Mouse (Mus musculus): ENCODE measurements around the gene Camta2. TPM values are rescaled to one million over a fixed set of nuclear protein-coding genes. Genes with fewer than 3 reads are reported as not detected.

The Camta2 gene
- polyA plus RNA-seq (2012; rRNA removed), result 2.7 and 3.1 TPM in 2 replicates
- polyA plus RNA-seq (2014; fragmentation: Nextera tagmentation; extraction: Ambion mirVana), result 2.1 and 2.5 TPM in 2 replicates

- no peaks in the 10 kb centered on the region; the same call in 1 of the 2 replicates for H3K27me3 ChIP-seq (ENCODE audit: control insufficient read depth, insufficient read depth, low read length)
- no peaks in the 10 kb centered on the region for H3K9me3 ChIP-seq (ENCODE audit: control insufficient read depth, low read length)
- under 1% methylated on average over 48 of the region's 55 CpGs for WGBS (ENCODE audit: insufficient replicate concordance)
- H3K4me1 ChIP-seq (replicated peaks; ENCODE audit: control insufficient read depth in 2 of 2, insufficient read depth in 2 of 2, low read length in 1 of 2), result peaks cover 0 to 9% of the 10 kb centered on the region in 2 experiments; a peak in 3 of 4 replicates
- H3K9ac ChIP-seq (replicated peaks), result peak within 1 kb of the TSS; percentile 69
- no peak for DNase-seq (ENCODE audit: low read depth in 3 of 3, low spot score in 3 of 3)
- H3K27ac ChIP-seq, result no peak within 1 kb of the TSS
- H3K36me3 ChIP-seq (replicated peaks; ENCODE audit: control insufficient read depth, insufficient read depth, low read depth), result no peaks in the 10 kb centered on the region
- peak; percentile 73 for ATAC-seq (ENCODE audit: insufficient read depth)
- no peak for TF ChIP-seq EP300 (IDR thresholded peaks at IDR 0.05; ENCODE audit: low read depth)
- peak; percentile 59 for TF ChIP-seq CTCF (IDR thresholded peaks at IDR 0.05; ENCODE audit: low read depth)
- peak within 1 kb of the TSS; percentile 75 to 84 for H3K4me3 ChIP-seq (ENCODE audit: insufficient read depth in 1 of 2, low read depth in 2 of 2, low read length in 2 of 2)
- H3K4me2 ChIP-seq (ENCODE audit: low read depth), result peak within 1 kb of the TSS; percentile 83
Measured at GRCm38 (mm10) chr11:70687601-70688199, at the start of gene Camta2. Camta2 (minus strand) TSS chr11:70688105.

GRCm38 (mm10) chr11:70733256-70733655, 45.4 kb upstream of the Camta2 start:
- TF ChIP-seq EP300 (IDR thresholded peaks at IDR 0.05; ENCODE audit: low read depth) (no peak), CTCF (IDR thresholded peaks at IDR 0.05; ENCODE audit: low read depth) (no peak)
- no peak for ATAC-seq (ENCODE audit: insufficient read depth)

GRCm38 (mm10) chr11:70731178-70731577, 43.3 kb upstream of the Camta2 start:
- H3K4me1 ChIP-seq (replicated peaks; ENCODE audit: control insufficient read depth in 2 of 2, insufficient read depth in 2 of 2, low read length in 1 of 2), result peaks cover 0 to 2% of the 10 kb centered on the region in 2 experiments; a peak in 1 of 4 replicates
- H3K4me2 ChIP-seq (ENCODE audit: low read depth), result no peak overlapping the region
- no peaks in the 10 kb centered on the region for H3K36me3 ChIP-seq (replicated peaks; ENCODE audit: control insufficient read depth, insufficient read depth, low read depth)
- DNase-seq (ENCODE audit: low read depth in 3 of 3, low spot score in 3 of 3) (no peak), ATAC-seq (ENCODE audit: insufficient read depth) (no peak)
- WGBS (ENCODE audit: insufficient replicate concordance), result 57% methylated on average over 5 of the region's 5 CpGs
- no peaks in the 10 kb centered on the region for H3K9me3 ChIP-seq (ENCODE audit: control insufficient read depth, low read length)
- no peak overlapping the region for H3K27ac ChIP-seq
- TF ChIP-seq EP300 (IDR thresholded peaks at IDR 0.05; ENCODE audit: low read depth) (no peak), CTCF (IDR thresholded peaks at IDR 0.05; ENCODE audit: low read depth) (no peak)
- H3K4me3 ChIP-seq (ENCODE audit: insufficient read depth in 1 of 2, low read depth in 2 of 2, low read length in 2 of 2), result no peak overlapping the region
- no peaks in the 10 kb centered on the region for H3K27me3 ChIP-seq (ENCODE audit: control insufficient read depth, insufficient read depth, low read length)
- H3K9ac ChIP-seq (replicated peaks), result no peak overlapping the region

More at GRCm38 (mm10) chr11:70733256-70733655, 45.4 kb upstream of the Camta2 start:
- Histone ChIP-seq H3K9ac (replicated peaks) (no peak overlapping the region), H3K4me2 (ENCODE audit: low read depth) (no peak overlapping the region), H3K27me3 (ENCODE audit: control insufficient read depth, insufficient read depth, low read length) (no peaks in the 10 kb centered on the region), H3K27ac (no peak overlapping the region), H3K4me3 (ENCODE audit: insufficient read depth in 1 of 2, low read depth in 2 of 2, low read length in 2 of 2) (no peak overlapping the region), H3K9me3 (ENCODE audit: control insufficient read depth, low read length) (no peaks in the 10 kb centered on the region), H3K4me1 (replicated peaks; ENCODE audit: control insufficient read depth in 2 of 2, insufficient read depth in 2 of 2, low read length in 1 of 2) (peaks cover 0 to 2% of the 10 kb centered on the region in 2 experiments; a peak in 1 of 4 replicates), H3K36me3 (replicated peaks; ENCODE audit: control insufficient read depth, insufficient read depth, low read depth) (no peaks in the 10 kb centered on the region)
- no peak for DNase-seq (ENCODE audit: low read depth in 3 of 3, low spot score in 3 of 3)
- 38% methylated on average over 5 of the region's 5 CpGs for WGBS (ENCODE audit: insufficient replicate concordance)

GRCm38 (mm10) chr11:70730427-70731038, 42.6 kb upstream of the Camta2 start:
- no peak overlapping the region for H3K27ac ChIP-seq
- H3K4me3 ChIP-seq (ENCODE audit: insufficient read depth in 1 of 2, low read depth in 2 of 2, low read length in 2 of 2), result no peak overlapping the region
- DNase-seq (ENCODE audit: low read depth in 3 of 3, low spot score in 3 of 3), result no peak
- H3K9ac ChIP-seq (replicated peaks), result no peak overlapping the region
- no peak overlapping the region for H3K4me2 ChIP-seq (ENCODE audit: low read depth)
- TF ChIP-seq EP300 (IDR thresholded peaks at IDR 0.05; ENCODE audit: low read depth) (no peak), CTCF (IDR thresholded peaks at IDR 0.05; ENCODE audit: low read depth) (no peak)
- WGBS (ENCODE audit: insufficient replicate concordance), result 63% methylated on average over 9 of the region's 9 CpGs
- H3K9me3 ChIP-seq (ENCODE audit: control insufficient read depth, low read length), result no peaks in the 10 kb centered on the region
- peaks cover 0 to 2% of the 10 kb centered on the region in 2 experiments; a peak in 1 of 4 replicates for H3K4me1 ChIP-seq (replicated peaks; ENCODE audit: control insufficient read depth in 2 of 2, insufficient read depth in 2 of 2, low read length in 1 of 2)
- no peaks in the 10 kb centered on the region for H3K27me3 ChIP-seq (ENCODE audit: control insufficient read depth, insufficient read depth, low read length)
- no peaks in the 10 kb centered on the region for H3K36me3 ChIP-seq (replicated peaks; ENCODE audit: control insufficient read depth, insufficient read depth, low read depth)
- ATAC-seq (ENCODE audit: insufficient read depth), result 0 out of 2 replicates have a peak, but pooled peaks have one; percentile 39

GRCm38 (mm10) chr11:70727385-70727784, 39.5 kb upstream of the Camta2 start:
- H3K9me3 ChIP-seq (ENCODE audit: control insufficient read depth, low read length), result no peaks in the 10 kb centered on the region
- no peak overlapping the region for H3K4me2 ChIP-seq (ENCODE audit: low read depth)
- H3K27ac ChIP-seq, result no peak overlapping the region
- ATAC-seq (ENCODE audit: insufficient read depth) (no peak), DNase-seq (ENCODE audit: low read depth in 3 of 3, low spot score in 3 of 3) (no peak)
- H3K9ac ChIP-seq (replicated peaks), result no peak overlapping the region
- H3K36me3 ChIP-seq (replicated peaks; ENCODE audit: control insufficient read depth, insufficient read depth, low read depth), result no peaks in the 10 kb centered on the region
- no peak overlapping the region for H3K4me3 ChIP-seq (ENCODE audit: insufficient read depth in 1 of 2, low read depth in 2 of 2, low read length in 2 of 2)
- no peaks in the 10 kb centered on the region for H3K4me1 ChIP-seq (replicated peaks; ENCODE audit: control insufficient read depth in 2 of 2, insufficient read depth in 2 of 2, low read length in 1 of 2)
- no peak for TF ChIP-seq EP300 (IDR thresholded peaks at IDR 0.05; ENCODE audit: low read depth)
- no peak for TF ChIP-seq CTCF (IDR thresholded peaks at IDR 0.05; ENCODE audit: low read depth)
- 31% methylated on average over 5 of the region's 5 CpGs for WGBS (ENCODE audit: insufficient replicate concordance)
- no peaks in the 10 kb centered on the region for H3K27me3 ChIP-seq (ENCODE audit: control insufficient read depth, insufficient read depth, low read length)
